Mouse (Mus musculus) naive thymus-derived CD4-positive, alpha-beta T cell, adult 2 months (primary cell): ENCODE data around the gene Vti1a.

ENCODE experiments used
- DNase-seq: peaks from one replicate; pipeline ENCODE4 v3.0.0-alpha.2; 2011; ENCODE audit warnings: low read depth

The Vti1a gene

DNA sequence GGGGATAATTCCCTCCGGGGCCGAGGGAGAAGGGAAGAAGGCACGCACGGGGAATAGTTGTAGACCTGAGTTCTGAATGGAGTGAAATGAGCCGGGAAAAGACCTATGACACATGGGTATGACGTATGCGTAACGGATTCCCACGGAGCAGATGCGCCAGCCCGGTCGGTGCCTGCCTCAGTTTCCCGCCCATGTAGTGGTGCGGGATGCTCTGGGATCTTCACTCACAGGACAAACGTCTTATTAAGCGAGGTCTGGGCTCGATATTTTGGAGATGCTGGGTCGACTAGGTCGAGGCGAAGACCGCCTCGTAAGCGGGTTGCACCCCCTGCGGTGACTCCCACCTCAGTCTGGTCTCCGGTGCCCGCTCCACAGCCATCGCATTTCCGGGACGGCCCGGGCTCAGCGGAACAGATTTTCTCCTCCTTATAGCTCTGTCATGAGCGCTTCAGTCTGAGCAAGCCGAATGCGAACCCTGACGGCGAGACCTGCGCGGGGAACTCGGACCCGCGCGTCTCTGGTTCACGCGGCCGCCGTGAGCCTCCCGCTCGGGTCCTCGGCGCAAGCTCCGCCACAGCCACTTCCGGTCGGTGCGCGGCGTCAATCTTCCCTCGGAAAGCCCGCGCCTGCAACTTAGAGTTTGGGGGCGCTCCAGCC, 515 bp upstream of the Vti1a start, which contains the start of gene Zdhhc6:
TSS of gene Zdhhc6 (minus strand) at position 581 of the 657 bp plus-strand sequence.
- DNase-seq = no peak

DNA sequence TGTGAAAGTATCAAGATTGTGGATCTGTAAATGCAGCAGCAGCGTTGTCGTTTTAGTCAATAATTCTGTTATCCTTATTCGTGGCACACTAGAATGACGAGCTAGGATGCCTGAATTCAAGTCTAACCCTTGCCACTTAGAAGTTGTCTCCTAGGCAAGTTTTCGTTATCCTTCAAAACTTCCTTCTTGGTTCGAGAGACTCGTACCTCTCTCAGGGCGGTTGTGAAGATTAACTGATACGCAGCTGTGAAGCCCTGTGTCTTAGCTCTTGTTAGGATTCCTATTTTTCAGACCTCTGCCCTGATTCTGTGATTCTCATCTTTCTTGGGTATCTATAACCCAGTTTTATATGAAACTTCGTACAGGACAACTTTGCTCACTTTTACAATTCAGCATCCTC, 806 bp downstream of the Vti1a start:
- no peak for DNase-seq

DNA sequence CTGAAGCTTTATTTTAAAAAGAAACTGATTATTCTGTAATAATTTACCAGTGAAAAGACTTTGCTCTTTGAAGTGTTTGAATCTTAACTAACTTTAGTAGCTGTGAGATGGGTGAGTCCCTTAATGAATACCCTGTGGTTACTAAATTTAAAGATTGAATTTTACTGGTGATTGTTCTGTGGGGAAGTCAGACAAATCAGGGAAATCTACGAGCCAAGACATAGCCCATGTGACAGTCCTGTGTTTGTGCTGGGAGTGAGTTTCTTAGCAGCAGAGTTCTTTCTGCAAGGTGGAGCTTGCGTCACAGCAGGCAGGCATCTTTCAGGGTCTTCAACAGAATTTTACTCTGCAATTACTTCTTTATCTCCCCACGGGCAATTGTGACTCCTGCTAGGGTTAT, 2.9 kb downstream of the Vti1a start:
- DNase-seq = no peak

DNA sequence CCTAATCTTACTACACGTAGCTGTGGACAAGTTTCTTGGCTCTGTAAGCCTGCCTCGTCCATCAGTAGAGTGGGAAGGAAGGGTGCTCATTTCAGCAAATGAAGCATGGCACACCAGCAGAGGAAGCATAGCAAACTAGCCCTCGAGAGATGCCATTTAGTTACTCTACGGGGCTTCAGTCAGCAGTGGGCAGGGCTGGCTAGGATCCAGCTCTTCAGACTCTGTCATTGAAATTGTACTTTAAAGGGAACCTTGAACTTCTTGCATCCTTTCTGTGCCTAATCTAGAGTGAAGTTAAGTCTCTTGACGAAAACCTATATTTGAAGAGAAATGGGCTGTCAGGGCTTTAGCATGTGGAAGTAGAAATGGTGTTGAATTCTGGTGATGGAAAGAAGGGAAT, 3.4 kb downstream of the Vti1a start:
- DNase-seq = no peak

DNA sequence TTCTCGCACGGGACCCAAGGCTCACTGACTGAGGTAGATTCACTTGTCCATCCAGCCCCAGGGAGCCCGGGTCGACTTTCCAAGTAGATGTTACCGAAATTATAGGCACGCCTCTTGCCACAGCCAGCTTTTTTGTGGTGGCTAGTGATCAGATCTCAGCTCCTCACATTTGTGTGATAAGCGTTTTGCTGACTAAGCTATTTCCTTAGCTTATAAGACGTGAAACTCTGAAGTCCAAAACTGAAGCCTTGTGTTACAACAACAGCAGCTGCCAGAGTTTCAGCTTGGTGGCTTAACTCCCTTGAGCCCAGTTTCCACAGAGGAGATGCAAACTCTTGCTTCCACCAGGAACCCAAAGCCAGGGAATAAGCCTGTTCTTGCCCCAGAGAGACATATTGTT, 6.5 kb downstream of the Vti1a start:
- DNase-seq = no peak

DNA sequence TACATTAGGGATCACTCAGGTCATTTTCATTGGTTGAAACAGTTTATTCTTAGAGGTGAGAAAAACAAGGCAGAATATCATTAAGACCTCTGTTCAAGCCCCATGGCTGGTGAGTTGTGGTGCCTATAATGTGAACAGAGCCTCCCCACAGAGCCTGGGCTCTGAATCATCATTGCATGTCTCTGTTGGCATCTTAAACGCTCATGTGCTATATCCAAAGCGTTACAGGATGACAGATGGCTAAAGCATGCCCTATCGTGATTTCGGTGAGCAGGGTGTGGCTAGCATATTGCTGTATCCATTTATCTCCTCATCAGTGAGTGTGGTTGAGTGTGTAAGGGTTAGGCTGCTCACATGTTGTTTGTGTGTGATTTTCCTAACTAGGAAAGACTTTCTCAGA, 11.4 kb downstream of the Vti1a start:
- no peak for DNase-seq

DNA sequence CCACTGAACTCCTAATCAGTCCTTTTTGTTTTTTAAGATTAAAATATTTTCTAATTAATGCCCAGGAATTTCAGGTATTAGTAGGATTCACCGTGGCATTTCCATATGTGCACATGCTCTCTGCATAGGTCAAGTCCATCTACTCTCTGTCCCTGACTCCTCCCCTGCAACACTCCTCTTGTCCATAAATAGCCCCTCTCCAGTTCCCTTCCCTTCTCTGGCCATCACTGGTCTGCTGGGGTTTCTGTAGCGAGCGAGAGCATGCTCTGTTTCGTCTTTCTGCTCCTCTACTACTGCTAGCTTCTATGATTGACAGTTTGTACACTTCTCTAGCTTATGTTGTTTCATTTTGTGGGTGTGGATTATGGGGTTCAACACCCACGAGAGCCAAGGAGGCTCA, 15.7 kb downstream of the Vti1a start:
- DNase-seq = no peak

DNA sequence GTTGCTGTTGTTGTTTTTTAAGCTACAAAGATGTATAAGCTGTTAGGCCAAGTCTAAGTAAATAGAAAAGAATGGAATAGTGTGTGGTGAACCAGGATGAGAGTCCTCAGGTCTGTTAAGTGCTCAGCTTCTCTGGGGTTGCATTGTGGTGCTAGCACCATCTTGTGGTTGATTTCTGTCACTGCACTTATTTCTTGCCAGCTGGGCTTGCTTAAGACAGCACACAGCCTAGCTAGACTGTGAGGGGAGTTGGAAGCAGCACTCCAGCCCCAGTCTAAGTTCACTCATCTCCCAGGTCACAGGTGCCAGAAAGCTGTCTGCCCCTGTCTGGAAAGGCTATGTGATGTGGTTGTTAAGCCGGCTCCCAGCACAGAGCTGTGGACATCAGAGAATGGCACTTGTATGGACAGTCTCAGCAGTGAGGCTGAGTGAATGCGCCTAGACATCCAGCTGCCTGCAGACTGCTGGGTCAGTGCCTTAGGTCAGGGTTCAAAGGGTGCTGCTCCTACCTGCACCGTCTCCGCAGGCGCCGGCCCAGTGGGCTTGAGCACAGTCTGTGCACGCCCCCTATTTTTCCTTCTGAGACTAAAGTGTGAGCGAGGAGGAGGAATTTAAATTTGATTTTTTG, 16.7 kb downstream of the Vti1a start:
- peak; percentile 80 for DNase-seq

DNA sequence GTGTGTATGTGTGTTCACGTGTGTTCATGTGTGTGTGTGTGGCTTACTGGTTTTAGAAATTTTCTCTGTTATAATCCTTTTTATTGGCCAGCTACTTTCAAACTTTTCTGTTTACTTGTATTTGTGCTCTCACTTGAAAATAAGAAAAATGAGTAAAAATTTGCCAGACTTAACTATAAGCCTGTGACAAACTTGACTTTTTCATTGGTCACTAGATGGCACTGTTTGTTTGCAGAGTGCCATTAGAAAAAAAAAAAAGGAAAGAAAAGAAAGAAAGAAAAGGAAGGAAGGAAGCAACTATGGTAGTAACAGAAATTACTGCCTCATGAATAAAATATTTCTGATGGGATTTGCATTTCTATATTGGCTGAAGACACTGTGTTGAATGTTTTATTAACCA, 19.8 kb downstream of the Vti1a start:
- peak; percentile 23 for DNase-seq

DNA sequence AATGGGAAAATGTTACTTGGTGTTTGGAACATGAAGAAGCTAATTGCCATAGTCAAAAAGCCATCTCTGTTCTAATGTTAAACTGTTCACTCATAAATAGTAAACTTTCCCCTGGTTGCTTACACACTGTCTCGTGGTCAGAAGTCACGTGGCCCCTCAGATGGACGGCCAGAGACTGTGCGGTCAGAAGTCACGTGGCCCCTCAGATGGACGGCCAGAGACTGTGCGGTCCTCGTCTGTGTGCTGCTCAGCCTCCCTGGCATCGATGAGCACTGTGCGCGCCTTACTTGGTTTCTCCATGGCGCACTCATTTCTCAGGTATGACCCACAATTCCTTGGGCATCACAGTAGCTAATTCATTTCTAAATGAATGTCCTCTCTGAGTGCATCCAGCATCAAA, 20.3 kb downstream of the Vti1a start:
- no peak for DNase-seq

DNA sequence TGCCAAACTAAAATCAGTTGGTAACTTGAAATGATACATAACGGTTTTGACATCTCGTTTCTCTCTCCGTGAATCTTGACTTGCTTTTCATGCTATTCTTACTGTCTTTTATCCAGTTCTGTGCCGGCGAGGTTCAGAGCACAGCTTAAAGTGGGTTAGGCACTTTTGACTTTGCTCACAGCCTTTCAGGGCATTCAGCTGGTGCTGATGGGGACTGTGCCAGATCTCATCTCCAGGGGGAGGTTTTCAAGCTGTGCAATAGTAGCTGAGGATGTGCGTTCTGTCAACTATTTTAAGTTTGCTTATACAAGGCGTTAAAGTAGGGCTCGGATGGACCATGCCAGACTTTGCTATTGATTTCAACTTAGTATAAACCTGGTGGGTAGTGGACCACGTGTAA, 21.0 kb downstream of the Vti1a start:
- no peak for DNase-seq

DNA sequence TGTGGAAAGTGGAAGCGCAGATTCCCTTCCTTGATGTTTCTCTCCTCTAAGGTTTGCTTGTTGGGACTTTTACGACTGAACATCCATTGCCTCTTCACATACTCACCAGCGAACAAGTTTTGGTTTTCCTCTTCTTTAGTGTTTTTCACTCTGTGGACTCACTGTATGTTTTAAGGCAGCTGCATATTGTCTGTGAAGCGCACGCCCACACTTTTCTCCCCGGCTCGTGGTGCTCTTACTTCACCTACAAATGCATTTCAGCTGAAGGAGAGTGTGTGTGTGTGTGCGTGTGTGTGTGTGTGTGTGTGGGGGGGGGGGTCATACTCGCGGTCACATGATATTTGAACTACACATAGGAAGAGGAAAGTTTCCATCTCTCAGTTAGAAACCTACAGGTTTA, 21.6 kb downstream of the Vti1a start:
- DNase-seq = peak; percentile 11

DNA sequence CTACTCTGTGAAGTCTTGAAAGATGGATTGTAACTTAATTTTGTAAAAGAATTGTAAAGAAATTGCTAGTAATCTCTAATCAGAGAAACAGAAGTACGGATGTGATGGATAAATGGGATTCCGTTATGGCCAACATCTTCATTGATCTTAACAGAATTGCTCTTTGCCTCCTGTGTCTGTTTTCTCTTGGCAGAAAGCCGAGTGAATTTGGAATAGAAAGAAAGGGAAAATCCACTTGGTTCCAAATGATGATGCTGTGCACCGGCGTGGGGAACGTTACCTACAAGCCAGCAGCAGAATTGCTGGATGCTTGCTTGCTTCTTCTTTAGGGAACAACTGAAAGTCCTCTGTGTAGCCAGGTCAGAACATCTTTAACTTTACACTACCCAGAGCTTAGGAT, 24.4 kb downstream of the Vti1a start:
- DNase-seq = no peak

DNA sequence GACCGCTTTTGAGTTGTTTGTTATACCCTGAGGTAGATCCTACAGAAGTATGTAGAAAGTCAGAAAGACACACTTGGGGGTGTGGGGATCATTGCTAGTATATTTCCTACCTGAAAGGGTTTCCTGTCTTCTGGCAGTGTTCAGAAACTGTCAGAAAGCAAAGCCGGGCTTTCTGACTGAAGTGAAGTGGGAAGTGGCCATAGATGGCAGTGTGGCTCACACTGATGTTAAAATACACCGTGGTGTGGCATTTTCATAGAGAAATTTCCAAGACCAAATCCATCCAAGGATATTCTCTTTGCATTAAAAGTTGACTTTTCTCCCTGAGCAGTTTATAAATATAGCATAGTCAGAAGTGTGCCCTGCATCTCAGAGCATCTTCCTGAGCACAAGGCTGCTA, 25.3 kb downstream of the Vti1a start:
- no peak for DNase-seq

DNA sequence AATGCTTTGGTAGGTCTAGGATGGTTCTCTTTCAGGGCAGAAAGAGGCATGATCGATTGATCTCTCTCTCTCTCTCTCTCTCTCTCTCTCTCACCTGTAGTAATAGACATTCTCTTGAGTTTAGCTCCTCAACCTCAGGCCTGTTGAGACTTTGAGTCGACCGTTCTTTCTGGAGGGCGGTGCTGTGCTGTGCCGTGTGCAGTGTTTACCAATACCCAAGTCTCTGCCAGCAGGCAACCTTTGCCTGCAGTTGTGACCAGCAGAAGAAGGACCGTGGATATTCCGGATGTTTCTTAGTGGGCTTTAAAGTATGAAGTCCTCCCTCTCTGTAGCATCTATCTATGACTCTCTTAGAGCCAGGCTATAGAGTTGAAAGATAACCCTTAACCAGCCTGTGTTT, 26.3 kb downstream of the Vti1a start:
- no peak for DNase-seq

DNA sequence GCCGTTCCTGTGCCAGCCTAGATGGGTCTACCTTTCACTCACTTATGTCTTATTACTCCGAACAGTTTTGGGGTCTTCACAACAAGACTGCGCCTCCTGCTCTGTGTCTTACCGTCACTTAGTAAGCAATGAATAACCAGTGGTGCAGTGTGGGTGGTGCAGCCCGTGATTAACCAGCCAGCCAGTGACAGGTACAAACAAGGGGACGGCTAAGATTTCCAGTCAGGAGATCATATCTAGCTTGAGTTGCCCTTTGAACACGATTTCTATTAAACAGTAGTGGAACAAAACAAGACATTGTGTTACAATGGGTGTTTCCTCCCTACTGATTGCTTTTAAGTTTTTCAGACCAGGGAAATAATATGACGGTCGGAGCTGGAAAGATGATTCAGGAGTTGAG, 27.2 kb downstream of the Vti1a start:
- DNase-seq = no peak

DNA sequence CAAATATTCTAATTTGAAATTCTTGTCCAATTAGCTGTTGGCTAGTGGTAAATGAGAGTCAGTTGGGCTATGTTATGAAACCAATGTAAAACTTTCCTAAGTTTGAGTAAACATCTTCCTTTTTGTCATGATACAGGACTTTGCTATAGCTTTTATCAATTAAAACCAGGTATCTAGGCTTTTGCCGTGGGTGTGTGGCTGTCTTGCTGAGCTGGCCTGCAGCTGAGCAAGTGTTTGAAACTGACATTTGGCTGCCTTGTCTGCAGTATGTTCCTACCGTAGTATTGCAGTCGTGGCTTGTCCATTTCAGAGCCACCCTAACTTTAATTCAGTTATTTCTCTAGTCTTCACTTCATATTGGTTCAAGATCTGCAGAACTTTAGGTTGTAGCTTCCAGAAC, 32.1 kb downstream of the Vti1a start:
- no peak for DNase-seq

DNA sequence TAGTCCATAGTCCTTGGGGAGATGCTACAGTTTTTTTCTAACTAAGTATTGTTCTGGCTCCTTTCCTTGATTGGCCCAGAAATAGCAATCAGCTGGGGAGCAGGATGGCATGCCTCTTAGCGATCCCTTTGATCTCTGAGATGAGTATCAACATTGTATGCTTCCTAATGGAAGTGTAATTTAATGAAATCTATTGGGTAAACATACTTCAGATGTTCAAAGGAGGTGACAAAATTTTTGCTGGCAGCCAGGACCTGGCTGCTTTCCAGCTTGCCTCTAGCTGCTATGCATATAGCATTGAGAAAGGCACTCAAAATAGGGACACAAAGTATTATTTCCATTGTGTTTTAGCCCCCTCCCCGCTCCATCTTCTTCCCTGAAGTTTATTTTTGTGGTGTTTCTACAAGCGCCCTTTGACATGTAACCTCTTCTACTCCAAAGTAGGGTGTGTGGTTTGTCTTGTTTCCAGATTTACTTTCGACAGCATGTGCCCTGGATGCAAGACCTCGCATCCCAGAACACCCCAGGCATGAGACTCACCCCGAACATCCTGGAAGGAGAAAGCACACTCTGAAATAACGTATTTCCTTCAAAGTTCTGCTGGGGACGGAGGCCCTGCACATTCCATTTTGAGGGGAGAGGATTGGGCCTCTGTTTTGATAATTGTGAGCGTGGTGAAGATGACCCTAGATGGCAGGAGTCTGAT, 34.7 kb downstream of the Vti1a start:
- DNase-seq = no peak

DNA sequence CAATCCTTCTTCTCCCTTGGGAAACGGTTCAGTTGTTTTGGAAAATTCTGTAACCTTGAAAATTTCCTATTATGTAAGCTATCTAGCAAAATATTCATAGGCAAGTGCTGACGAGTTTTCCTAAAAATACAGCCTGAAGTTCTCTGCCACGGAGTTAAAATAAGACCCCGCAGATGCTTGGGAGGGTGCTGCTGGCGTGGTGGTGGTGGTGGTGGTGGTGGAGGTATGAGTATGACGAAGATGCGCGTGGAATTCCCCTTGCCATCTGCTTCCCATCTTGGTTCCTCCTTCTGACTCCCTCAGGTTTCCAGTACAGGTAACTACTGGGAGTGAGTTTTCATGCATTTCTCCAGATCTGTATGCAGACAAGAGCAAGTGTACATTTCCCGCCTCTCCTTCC, 46.5 kb downstream of the Vti1a start:
- DNase-seq = no peak

DNA sequence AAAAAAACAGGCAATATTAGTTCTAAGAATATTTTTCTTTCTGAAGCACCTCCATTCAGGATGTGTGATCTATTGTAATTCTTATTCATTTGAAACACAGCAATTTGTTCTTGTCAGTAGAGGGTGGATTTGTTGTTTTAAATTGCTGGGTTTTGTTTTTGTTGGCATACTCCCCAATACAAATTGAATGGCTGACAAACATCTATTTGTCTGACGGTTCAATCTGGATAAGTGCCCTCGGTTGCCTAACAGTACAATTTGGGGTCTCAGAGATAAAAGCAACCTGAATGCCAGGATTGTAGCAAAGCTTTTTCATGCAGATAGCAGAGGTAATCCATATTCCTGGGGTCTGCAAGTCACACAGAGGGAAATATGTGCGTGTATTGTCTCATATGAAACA, 53.6 kb downstream of the Vti1a start:
- DNase-seq = no peak

DNA sequence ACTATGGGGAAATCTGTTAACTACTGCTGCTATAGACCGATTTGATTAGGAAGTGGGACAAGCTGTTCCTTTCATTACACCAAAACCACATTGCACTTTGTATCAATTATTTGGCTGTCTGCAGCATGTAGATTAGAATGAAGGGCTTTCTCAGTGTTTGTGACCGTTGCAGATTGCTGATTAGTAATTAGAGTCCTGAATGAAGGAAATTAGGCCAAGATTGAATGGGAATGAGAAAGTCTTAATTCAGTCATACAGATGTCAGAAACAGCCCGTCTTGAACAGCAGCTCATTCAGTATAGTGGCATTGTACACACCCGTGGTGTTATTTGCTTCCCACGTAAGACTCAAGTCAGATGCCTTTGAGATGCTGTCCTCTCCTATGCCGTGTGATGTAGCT, 60.2 kb downstream of the Vti1a start:
- no peak for DNase-seq

DNA sequence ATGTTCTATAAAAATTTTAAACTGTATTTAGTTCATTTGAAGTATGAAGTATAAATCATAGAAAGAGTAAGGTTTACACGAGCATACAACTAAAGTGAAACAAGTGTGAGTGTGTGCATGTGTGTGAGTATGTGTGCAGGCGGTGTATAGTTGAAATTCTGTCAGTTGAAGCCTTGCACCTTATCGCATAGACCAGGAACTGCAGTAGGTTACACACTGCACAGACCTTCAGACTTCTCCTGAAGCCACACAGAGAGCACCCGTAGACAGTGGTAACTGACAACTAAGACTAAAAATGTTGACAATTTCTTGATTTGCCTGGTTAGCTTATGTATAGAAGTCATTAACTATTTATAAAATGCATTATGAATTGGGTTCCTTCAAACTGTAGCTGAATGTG, 61.4 kb downstream of the Vti1a start:
- DNase-seq = no peak

DNA sequence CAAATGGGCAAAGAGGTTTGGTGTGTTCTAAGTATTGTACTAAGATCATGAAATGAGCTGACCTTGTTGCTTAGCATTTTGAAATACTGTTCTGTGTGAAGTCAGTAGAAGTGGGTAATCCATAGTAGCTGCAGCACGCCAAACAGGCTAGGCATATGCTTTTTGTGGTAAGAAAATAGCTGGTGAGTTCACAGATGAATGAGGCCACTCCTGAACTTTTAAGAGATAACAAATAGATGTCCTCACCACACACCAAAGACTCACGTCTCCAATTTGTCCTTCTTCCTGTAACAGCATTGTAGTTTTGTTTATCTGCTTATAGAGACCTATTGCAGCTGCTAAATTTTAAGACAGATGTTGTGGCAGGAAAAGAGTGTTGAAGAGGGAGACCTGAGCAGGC, 62.8 kb downstream of the Vti1a start:
- no peak for DNase-seq

DNA sequence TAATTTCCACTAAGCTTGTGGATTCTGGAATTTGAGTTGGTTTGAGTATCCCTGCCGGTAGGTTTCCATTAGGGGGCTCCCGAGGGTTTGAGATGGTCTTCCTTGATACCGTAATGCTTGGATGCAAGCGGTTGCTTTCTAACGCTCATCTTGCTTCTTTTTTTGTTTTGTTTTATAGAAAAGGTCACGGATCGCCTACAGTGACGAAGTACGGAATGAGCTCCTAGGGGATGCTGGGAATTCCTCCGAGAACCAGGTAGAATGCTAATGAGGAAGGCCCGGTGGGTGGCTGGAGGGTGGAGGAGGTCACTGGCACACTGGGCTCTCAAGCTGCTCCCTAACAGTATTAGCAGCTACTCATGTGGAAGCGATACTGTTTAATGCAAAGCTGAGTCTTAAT, 64.7 kb downstream of the Vti1a start:
- DNase-seq = no peak
